Mouse (Mus musculus) kidney, postnatal 36 days (tissue): ENCODE results near the gene Tescl.

ENCODE experiments used
- DNase-seq, 2 experiments: peaks; one replicate each; pipeline ENCODE4 v3.0.0; 2021 to 2022; ENCODE audit warnings: mixed read lengths in 2 of 2

The Tescl gene

GRCm38 (mm10) chr7:24298973-24299708 is 34.6 kb downstream of the Tescl start:
- DNase-seq: peak; percentile 74 to 82

GRCm38 (mm10) chr7:24298635-24298972 is 35.1 kb downstream of the Tescl start:
- no peak for DNase-seq

GRCm38 (mm10) chr7:24297361-24298095 is 36.2 kb downstream of the Tescl start:
- no peak for DNase-seq

GRCm38 (mm10) chr7:24296386-24296785 is 37.4 kb downstream of the Tescl start:
- no peak for DNase-seq

GRCm38 (mm10) chr7:24295376-24295775 is 38.4 kb downstream of the Tescl start:
- DNase-seq: no peak

- no peak for DNase-seq
Observed at GRCm38 (mm10) chr7:24294763-24295162, 39.0 kb downstream of the Tescl start.

GRCm38 (mm10) chr7:24293061-24293851 is 40.5 kb downstream of the Tescl start:
- no peak for DNase-seq

GRCm38 (mm10) chr7:24291387-24292090 is 42.2 kb downstream of the Tescl start:
- DNase-seq: no peak

- DNase-seq: no peak
Observed at GRCm38 (mm10) chr7:24290106-24290693, 43.5 kb downstream of the Tescl start.

- DNase-seq: no peak
Observed at GRCm38 (mm10) chr7:24288512-24288911, 45.2 kb downstream of the Tescl start.

- DNase-seq: peak in 1 of 2 experiments; percentile 36
Observed at GRCm38 (mm10) chr7:24287670-24288069, 46.1 kb downstream of the Tescl start.

- no peak for DNase-seq
Observed at GRCm38 (mm10) chr7:24286916-24287315, 46.8 kb downstream of the Tescl start.

GRCm38 (mm10) chr7:24286090-24286489 is 47.6 kb downstream of the Tescl start:
- no peak for DNase-seq
